Mouse (Mus musculus): ENCODE measurements around the gene Prkar2b. TPM values are rescaled to one million over a fixed set of nuclear protein-coding genes. Genes with fewer than 3 reads are reported as not detected.
A peak's percentile ranks its signal among the peaks of the same experiment; 100 is the strongest.

Prkar2b gene
- polyA plus RNA-seq, 1 experiment from 2014 or later: 27.3 TPM

DNA sequence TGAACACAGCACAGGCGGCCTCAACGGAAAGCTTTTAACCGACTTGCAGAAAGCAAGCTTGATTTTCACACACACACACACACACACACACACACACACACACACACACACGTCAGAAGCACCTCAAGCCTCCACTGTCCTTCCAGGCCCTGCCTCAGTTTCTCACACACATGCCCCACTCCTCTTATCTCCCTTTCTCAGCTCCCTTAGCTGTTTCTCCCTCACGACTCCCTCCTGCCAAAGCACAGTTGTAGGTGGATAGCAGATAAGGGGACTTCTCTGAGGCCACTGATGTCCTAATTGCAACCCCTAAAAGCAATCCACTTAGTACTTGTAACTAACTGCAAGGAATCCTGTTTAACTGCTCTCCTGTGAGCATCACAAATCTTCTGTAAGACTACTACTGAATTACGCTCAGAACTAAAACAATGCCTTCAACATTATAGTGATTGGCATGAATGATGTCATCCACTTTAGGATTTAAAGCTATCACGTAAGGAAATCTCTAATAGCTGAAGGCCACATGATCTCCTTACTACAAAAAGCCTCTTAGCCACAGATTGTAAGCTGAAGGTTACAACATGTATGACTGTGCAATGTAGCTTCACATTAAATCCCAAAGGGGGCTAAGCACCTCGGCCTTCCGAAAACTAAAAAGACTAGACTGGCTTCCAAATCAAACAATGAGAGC lies 6.5 kb downstream of the Prkar2b start:
- H3K27ac ChIP-seq (ENCODE audit: low read depth, low read length): no peak overlapping the region
- H3K4me2 ChIP-seq (replicated peaks; ENCODE audit: low read depth, low read length): no peak overlapping the region
- H3K9me3 ChIP-seq (ENCODE audit: control insufficient read depth, low read length): no peaks in the 10 kb centered on the region
- no peak overlapping the region for H3K9ac ChIP-seq (ENCODE audit: low read depth, low read length)
- WGBS: 48% methylated on average over 9 of the region's 9 CpGs
- H3K27me3 ChIP-seq (ENCODE audit: control insufficient read depth, insufficient read depth, low read length): no peaks in the 10 kb centered on the region
- H3K4me3 ChIP-seq (ENCODE audit: low read length): no peak overlapping the region
- H3K4me1 ChIP-seq (ENCODE audit: control insufficient read depth, insufficient read depth, low read length): no peaks in the 10 kb centered on the region
- H3K36me3 ChIP-seq (ENCODE audit: control insufficient read depth, insufficient read depth, low read length): no peaks in the 10 kb centered on the region
- peak; percentile 22 for ATAC-seq (ENCODE audit: low FRiP score, low TSS enrichment)

- Histone ChIP-seq H3K36me3 (ENCODE audit: control insufficient read depth, insufficient read depth, low read length) (no peaks in the 10 kb centered on the region), H3K4me2 (replicated peaks; ENCODE audit: low read depth, low read length) (no peak overlapping the region), H3K9me3 (ENCODE audit: control insufficient read depth, low read length) (no peaks in the 10 kb centered on the region), H3K4me1 (ENCODE audit: control insufficient read depth, insufficient read depth, low read length) (no peaks in the 10 kb centered on the region), H3K27ac (ENCODE audit: low read depth, low read length) (no peak overlapping the region), H3K4me3 (ENCODE audit: low read length) (no peak overlapping the region), H3K27me3 (ENCODE audit: control insufficient read depth, insufficient read depth, low read length) (no peaks in the 10 kb centered on the region), H3K9ac (ENCODE audit: low read depth, low read length) (no peak overlapping the region)
- WGBS: 60% methylated on average over 11 of the region's 11 CpGs
- peak; percentile 65 for ATAC-seq (ENCODE audit: low FRiP score, low TSS enrichment)
These were observed 7.3 kb downstream of the Prkar2b start for GRCm38 (mm10) chr12:32053637-32054366.

GRCm38 (mm10) chr12:32052882-32053281 lies 8.2 kb downstream of the Prkar2b start:
- H3K27ac ChIP-seq (ENCODE audit: low read depth, low read length): no peak overlapping the region
- ATAC-seq (ENCODE audit: low FRiP score, low TSS enrichment): no peak
- H3K4me3 ChIP-seq (ENCODE audit: low read length): no peak overlapping the region
- H3K36me3 ChIP-seq (ENCODE audit: control insufficient read depth, insufficient read depth, low read length): no peaks in the 10 kb centered on the region
- H3K9ac ChIP-seq (ENCODE audit: low read depth, low read length): no peak overlapping the region
- WGBS: 78% methylated on average over 4 of the region's 4 CpGs
- no peaks in the 10 kb centered on the region for H3K4me1 ChIP-seq (ENCODE audit: control insufficient read depth, insufficient read depth, low read length)
- H3K9me3 ChIP-seq (ENCODE audit: control insufficient read depth, low read length): no peaks in the 10 kb centered on the region
- H3K27me3 ChIP-seq (ENCODE audit: control insufficient read depth, insufficient read depth, low read length): no peaks in the 10 kb centered on the region
- no peak overlapping the region for H3K4me2 ChIP-seq (replicated peaks; ENCODE audit: low read depth, low read length)

- Histone ChIP-seq H3K36me3 (ENCODE audit: control insufficient read depth, insufficient read depth, low read length) (no peaks in the 10 kb centered on the region), H3K4me1 (ENCODE audit: control insufficient read depth, insufficient read depth, low read length) (no peaks in the 10 kb centered on the region), H3K4me3 (ENCODE audit: low read length) (no peak overlapping the region), H3K9ac (ENCODE audit: low read depth, low read length) (no peak overlapping the region), H3K27ac (ENCODE audit: low read depth, low read length) (no peak overlapping the region), H3K4me2 (replicated peaks; ENCODE audit: low read depth, low read length) (no peak overlapping the region), H3K27me3 (ENCODE audit: control insufficient read depth, insufficient read depth, low read length) (no peaks in the 10 kb centered on the region), H3K9me3 (ENCODE audit: control insufficient read depth, low read length) (no peaks in the 10 kb centered on the region)
- ATAC-seq (ENCODE audit: low FRiP score, low TSS enrichment): no peak
- 81% methylated on average over 5 of the region's 5 CpGs for WGBS
These were observed 10.9 kb downstream of the Prkar2b start for GRCm38 (mm10) chr12:32050165-32050564.

GRCm38 (mm10) chr12:32045566-32046330 lies 15.3 kb downstream of the Prkar2b start:
- Histone ChIP-seq H3K36me3 (ENCODE audit: control insufficient read depth, insufficient read depth, low read length) (no peaks in the 10 kb centered on the region), H3K27me3 (ENCODE audit: control insufficient read depth, insufficient read depth, low read length) (no peaks in the 10 kb centered on the region), H3K4me2 (replicated peaks; ENCODE audit: low read depth, low read length) (no peak overlapping the region), H3K4me1 (ENCODE audit: control insufficient read depth, insufficient read depth, low read length) (no peaks in the 10 kb centered on the region), H3K4me3 (ENCODE audit: low read length) (no peak overlapping the region), H3K9me3 (ENCODE audit: control insufficient read depth, low read length) (no peaks in the 10 kb centered on the region), H3K9ac (ENCODE audit: low read depth, low read length) (no peak overlapping the region), H3K27ac (ENCODE audit: low read depth, low read length) (no peak overlapping the region)
- 78% methylated on average over 17 of the region's 17 CpGs for WGBS
- no peak for ATAC-seq (ENCODE audit: low FRiP score, low TSS enrichment)

DNA sequence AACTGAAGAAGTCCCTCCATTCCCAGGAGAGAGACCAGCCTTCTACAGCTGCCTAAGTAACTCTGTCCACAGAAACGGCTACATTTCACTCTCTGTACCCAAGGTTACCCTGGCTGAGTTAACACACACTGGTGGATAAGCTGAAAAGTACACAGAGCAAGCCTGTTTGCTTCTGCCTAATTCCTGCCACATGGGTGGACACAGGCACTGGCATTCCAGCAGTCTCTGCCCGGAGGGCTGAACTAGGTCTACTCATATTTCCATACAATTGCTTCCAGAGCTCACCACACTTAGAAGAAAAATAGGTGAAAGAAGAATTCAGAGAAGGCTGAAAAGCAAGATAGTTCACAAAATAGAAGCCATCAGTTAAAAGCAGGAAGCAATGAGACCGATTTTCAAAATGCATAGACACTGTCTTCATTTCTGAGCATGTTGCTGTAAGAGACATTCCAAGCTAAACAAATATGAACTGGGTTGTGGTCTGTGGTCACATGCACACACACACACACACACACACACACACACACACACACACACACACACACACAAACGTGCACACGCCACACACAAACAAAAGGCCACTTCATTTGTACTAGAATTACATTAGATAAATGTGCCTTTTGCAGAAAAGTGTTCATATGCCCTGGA lies 16.5 kb downstream of the Prkar2b start:
- Histone ChIP-seq H3K9me3 (ENCODE audit: control insufficient read depth, low read length) (no peaks in the 10 kb centered on the region), H3K4me2 (replicated peaks; ENCODE audit: low read depth, low read length) (no peak overlapping the region), H3K27ac (ENCODE audit: low read depth, low read length) (no peak overlapping the region), H3K36me3 (ENCODE audit: control insufficient read depth, insufficient read depth, low read length) (no peaks in the 10 kb centered on the region), H3K4me1 (ENCODE audit: control insufficient read depth, insufficient read depth, low read length) (no peaks in the 10 kb centered on the region), H3K4me3 (ENCODE audit: low read length) (no peak overlapping the region), H3K9ac (ENCODE audit: low read depth, low read length) (0 out of 2 replicates have a peak overlapping the region, but pooled peaks have one; percentile 5), H3K27me3 (ENCODE audit: control insufficient read depth, insufficient read depth, low read length) (no peaks in the 10 kb centered on the region)
- WGBS: 62% methylated on average over 5 of the region's 5 CpGs
- no peak for ATAC-seq (ENCODE audit: low FRiP score, low TSS enrichment)

- no peaks in the 10 kb centered on the region for H3K9me3 ChIP-seq (ENCODE audit: control insufficient read depth, low read length)
- 81% methylated on average over 6 of the region's 6 CpGs for WGBS
- no peaks in the 10 kb centered on the region for H3K4me1 ChIP-seq (ENCODE audit: control insufficient read depth, insufficient read depth, low read length)
- no peaks in the 10 kb centered on the region for H3K36me3 ChIP-seq (ENCODE audit: control insufficient read depth, insufficient read depth, low read length)
- ATAC-seq (ENCODE audit: low FRiP score, low TSS enrichment): no peak
- no peak overlapping the region for H3K4me2 ChIP-seq (replicated peaks; ENCODE audit: low read depth, low read length)
- no peak overlapping the region for H3K9ac ChIP-seq (ENCODE audit: low read depth, low read length)
- H3K4me3 ChIP-seq (ENCODE audit: low read length): no peak overlapping the region
- H3K27ac ChIP-seq (ENCODE audit: low read depth, low read length): no peak overlapping the region
- no peaks in the 10 kb centered on the region for H3K27me3 ChIP-seq (ENCODE audit: control insufficient read depth, insufficient read depth, low read length)
These were observed 27.6 kb downstream of the Prkar2b start for GRCm38 (mm10) chr12:32033536-32033935.

DNA sequence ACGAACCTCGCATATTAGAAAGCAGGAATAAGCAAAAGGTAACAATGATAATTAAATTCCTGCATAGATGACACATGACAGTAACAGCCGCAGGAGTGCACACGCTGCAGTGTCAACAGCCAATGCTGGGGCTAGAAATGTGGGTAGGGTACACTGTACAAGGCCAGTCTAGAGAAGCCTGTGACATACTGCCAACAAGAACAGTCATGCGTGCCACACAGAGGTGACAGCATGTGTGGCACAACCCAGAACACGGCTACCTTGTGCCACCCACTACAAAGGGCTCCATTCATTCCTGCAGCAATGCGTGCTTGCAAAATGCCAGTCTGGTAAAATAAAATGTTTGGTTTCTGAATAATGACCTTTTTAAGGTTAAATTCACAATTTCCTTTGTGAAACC lies 28.2 kb downstream of the Prkar2b start:
- WGBS: 91% methylated on average over 7 of the region's 7 CpGs
- no peaks in the 10 kb centered on the region for H3K9me3 ChIP-seq (ENCODE audit: control insufficient read depth, low read length)
- no peak overlapping the region for H3K4me3 ChIP-seq (ENCODE audit: low read length)
- no peaks in the 10 kb centered on the region for H3K4me1 ChIP-seq (ENCODE audit: control insufficient read depth, insufficient read depth, low read length)
- H3K4me2 ChIP-seq (replicated peaks; ENCODE audit: low read depth, low read length): no peak overlapping the region
- ATAC-seq (ENCODE audit: low FRiP score, low TSS enrichment): no peak
- H3K9ac ChIP-seq (ENCODE audit: low read depth, low read length): no peak overlapping the region
- H3K27me3 ChIP-seq (ENCODE audit: control insufficient read depth, insufficient read depth, low read length): no peaks in the 10 kb centered on the region
- no peaks in the 10 kb centered on the region for H3K36me3 ChIP-seq (ENCODE audit: control insufficient read depth, insufficient read depth, low read length)
- H3K27ac ChIP-seq (ENCODE audit: low read depth, low read length): no peak overlapping the region
